Mouse (Mus musculus): ENCODE data around the gene 1700057G04Rik. TPM values are rescaled to one million over a fixed set of nuclear protein-coding genes. Genes with fewer than 3 reads are reported as not detected.
A peak's percentile ranks its signal among the peaks of the same experiment; 100 is the strongest.

Gene 1700057G04Rik
- not detected in 2 replicates for polyA plus RNA-seq (2014; fragmentation: Nextera tagmentation; extraction: Ambion mirVana)

DNA sequence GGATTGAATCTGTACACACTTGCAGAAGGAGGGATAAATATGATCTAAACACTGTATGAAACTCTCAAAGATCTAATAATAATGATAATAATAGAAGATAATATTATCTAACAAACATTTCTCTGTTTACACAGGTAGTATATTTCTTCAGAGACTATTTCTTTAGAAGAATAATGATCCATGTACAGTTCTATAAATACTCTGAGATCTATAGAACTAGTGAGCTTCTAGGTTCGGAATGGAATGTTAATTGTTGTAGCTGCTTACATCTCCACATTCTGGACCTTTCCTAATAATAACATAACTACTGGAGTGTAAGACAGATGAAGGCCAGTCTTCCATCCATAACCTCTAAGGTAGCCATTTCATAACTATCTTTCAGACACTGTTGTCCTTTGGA lies at the start of gene 1700057G04Rik:
TSS of gene 1700057G04Rik (plus strand) at position 301 of the 400 bp plus-strand sequence.
- Histone ChIP-seq H3K9ac (ENCODE audit: low read depth, low read length) (no peak within 1 kb of the TSS), H3K4me1 (replicated peaks; ENCODE audit: control insufficient read depth, insufficient read depth, low read length) (no peaks in the 10 kb centered on the region), H3K27ac (ENCODE audit: low read depth, low read length) (no peak within 1 kb of the TSS), H3K4me2 (no peak within 1 kb of the TSS), H3K36me3 (ENCODE audit: control insufficient read depth, insufficient read depth, low read length) (no peaks in the 10 kb centered on the region), H3K27me3 (replicated peaks; ENCODE audit: control insufficient read depth, insufficient read depth, low read length) (no peaks in the 10 kb centered on the region), H3K9me3 (ENCODE audit: control insufficient read depth, low read length) (no peaks in the 10 kb centered on the region), H3K4me3 (ENCODE audit: low read depth, low read length) (no peak within 1 kb of the TSS)
- ATAC-seq (replicated peaks; ENCODE audit: low FRiP score) (no peak), DNase-seq (ENCODE audit: low spot score) (no peak)
- WGBS, result 80% methylated on average over 1 of the region's 1 CpGs

DNA sequence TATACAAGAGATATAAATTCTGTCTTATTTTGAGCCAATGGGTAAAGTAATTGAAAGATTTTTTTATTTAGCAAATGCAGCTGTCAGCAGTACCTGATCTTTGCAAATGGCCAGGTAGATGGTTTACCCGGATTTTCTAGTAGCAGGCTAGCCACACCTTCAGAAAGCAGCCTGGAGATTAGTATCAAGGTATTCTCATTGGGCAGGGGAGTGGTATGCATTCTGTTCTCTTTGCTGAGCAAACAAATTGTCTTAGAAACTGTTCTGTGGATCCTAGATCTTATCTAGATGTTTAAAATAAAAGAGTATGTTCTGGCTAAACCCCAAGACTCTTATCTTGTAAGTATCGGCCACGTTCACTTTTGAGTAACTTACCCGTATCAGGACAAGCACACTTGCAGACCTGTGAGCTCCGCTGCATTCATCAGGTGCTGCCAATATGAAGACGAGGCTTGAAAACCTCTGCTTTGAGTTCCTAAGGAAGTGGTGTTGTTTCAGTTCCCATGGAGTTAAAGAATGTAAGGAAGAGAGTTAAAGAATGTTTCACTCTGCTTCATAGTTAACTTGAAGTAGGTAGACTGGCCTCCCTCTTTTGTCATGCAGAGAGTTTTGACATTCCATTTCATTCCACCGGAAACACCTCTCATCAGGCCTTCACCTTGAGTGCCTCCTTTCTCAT lies 48.6 kb upstream of the 1700057G04Rik start:
- H3K27me3 ChIP-seq (replicated peaks; ENCODE audit: control insufficient read depth, insufficient read depth, low read length), result no peaks in the 10 kb centered on the region
- H3K4me1 ChIP-seq (replicated peaks; ENCODE audit: control insufficient read depth, insufficient read depth, low read length), result no peaks in the 10 kb centered on the region
- H3K9me3 ChIP-seq (ENCODE audit: control insufficient read depth, low read length), result no peaks in the 10 kb centered on the region
- ATAC-seq (replicated peaks; ENCODE audit: low FRiP score) (no peak), DNase-seq (ENCODE audit: low spot score) (no peak)
- H3K9ac ChIP-seq (ENCODE audit: low read depth, low read length), result no peak overlapping the region
- H3K36me3 ChIP-seq (ENCODE audit: control insufficient read depth, insufficient read depth, low read length), result peaks cover 2% of the 10 kb centered on the region; the same call in 1 of the 2 replicates
- H3K27ac ChIP-seq (ENCODE audit: low read depth, low read length), result no peak overlapping the region
- no peak overlapping the region for H3K4me3 ChIP-seq (ENCODE audit: low read depth, low read length)
- WGBS, result 69% methylated on average over 7 of the region's 7 CpGs
- no peak overlapping the region for H3K4me2 ChIP-seq

DNA sequence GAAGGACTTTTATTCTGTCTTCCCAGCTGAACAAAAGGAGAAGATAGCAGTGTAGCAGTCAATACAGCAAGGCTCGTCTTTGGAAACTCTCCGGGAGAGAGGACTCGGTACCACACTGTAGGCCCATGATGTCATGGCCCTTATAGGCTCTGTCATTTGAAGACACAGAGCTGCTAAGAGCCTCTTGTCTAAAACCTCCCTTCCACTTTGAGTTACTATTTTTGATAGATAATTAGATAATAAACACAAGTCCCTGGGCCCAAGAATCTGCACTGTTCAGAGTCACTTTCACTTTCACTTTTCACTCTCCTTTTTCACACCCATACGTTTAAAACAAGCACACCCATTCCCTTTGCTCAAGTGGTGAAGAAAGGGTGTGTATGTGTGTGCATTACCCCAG lies 43.5 kb upstream of the 1700057G04Rik start:
- ATAC-seq (replicated peaks; ENCODE audit: low FRiP score) (0 out of 2 replicates have a peak, but pooled peaks have one; percentile 19), DNase-seq (ENCODE audit: low spot score) (no peak)
- Histone ChIP-seq H3K4me3 (ENCODE audit: low read depth, low read length) (no peak overlapping the region), H3K4me1 (replicated peaks; ENCODE audit: control insufficient read depth, insufficient read depth, low read length) (no peaks in the 10 kb centered on the region), H3K9ac (ENCODE audit: low read depth, low read length) (no peak overlapping the region), H3K27ac (ENCODE audit: low read depth, low read length) (no peak overlapping the region), H3K27me3 (replicated peaks; ENCODE audit: control insufficient read depth, insufficient read depth, low read length) (no peaks in the 10 kb centered on the region), H3K9me3 (ENCODE audit: control insufficient read depth, low read length) (no peaks in the 10 kb centered on the region), H3K36me3 (ENCODE audit: control insufficient read depth, insufficient read depth, low read length) (peaks cover 8% of the 10 kb centered on the region; the same call in 1 of the 2 replicates), H3K4me2 (peak overlapping the region; percentile 40; the same call in 1 of the 2 replicates)
- 84% methylated on average over 4 of the region's 4 CpGs for WGBS

DNA sequence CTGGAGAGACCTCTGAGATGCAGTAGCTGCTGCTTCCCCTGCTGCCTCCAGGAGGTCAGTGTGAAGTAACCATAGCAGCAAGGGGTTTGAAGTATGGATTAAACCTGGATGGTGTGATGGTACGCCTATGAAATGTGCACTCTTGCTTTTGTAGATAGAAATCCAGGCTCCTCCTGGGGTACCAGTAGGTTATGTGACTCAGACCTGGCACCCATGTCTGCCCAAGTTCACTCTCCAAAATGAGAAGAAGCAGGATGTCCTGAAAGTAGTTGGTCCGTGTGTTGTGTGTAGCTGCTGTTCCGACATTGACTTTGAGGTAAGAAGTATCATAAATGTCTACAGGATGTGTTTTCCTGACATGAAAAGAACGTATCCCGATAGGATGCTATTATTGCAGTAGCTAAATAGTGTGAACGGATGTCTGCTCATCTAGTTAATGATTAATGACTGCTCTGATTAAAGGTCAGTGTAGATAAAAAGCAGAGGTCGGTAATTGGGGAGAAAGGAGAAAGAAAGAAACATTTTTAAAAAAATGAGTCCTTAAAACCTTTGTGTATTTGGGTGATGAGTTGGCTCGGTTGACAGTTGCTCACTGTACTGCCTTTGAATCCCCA lies 42.5 kb upstream of the 1700057G04Rik start:
- no peak overlapping the region for H3K4me2 ChIP-seq
- no peaks in the 10 kb centered on the region for H3K9me3 ChIP-seq (ENCODE audit: control insufficient read depth, low read length)
- no peak overlapping the region for H3K9ac ChIP-seq (ENCODE audit: low read depth, low read length)
- H3K27me3 ChIP-seq (replicated peaks; ENCODE audit: control insufficient read depth, insufficient read depth, low read length), result no peaks in the 10 kb centered on the region
- H3K4me3 ChIP-seq (ENCODE audit: low read depth, low read length), result no peak overlapping the region
- peak; percentile 41 for ATAC-seq (replicated peaks; ENCODE audit: low FRiP score)
- 72% methylated on average over 8 of the region's 8 CpGs for WGBS
- no peak overlapping the region for H3K27ac ChIP-seq (ENCODE audit: low read depth, low read length)
- peaks cover 9% of the 10 kb centered on the region; the same call in 1 of the 2 replicates for H3K36me3 ChIP-seq (ENCODE audit: control insufficient read depth, insufficient read depth, low read length)
- no peak for DNase-seq (ENCODE audit: low spot score)
- H3K4me1 ChIP-seq (replicated peaks; ENCODE audit: control insufficient read depth, insufficient read depth, low read length), result no peaks in the 10 kb centered on the region

DNA sequence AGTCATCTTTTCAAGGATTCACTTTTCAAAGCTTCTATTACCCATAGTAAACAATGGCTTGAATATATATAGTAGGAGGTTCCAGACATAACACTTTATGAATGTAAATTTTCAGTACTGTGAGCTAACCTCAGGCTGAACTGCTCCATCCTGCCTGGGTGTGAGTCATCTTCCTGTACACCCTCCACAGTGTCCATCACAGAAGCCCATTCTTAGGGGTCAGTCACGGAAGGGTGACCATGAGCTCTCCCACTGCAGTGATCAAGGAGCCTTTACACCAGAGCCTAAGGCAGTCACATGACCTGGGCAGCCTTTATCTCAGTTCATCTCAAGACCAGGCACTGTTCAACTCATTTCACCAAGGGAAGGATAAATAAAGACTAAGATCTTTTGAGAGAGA lies 41.4 kb upstream of the 1700057G04Rik start:
- Histone ChIP-seq H3K4me1 (replicated peaks; ENCODE audit: control insufficient read depth, insufficient read depth, low read length) (no peaks in the 10 kb centered on the region), H3K36me3 (ENCODE audit: control insufficient read depth, insufficient read depth, low read length) (peaks cover 9% of the 10 kb centered on the region; the same call in 1 of the 2 replicates), H3K4me2 (no peak overlapping the region), H3K9me3 (ENCODE audit: control insufficient read depth, low read length) (no peaks in the 10 kb centered on the region), H3K27me3 (replicated peaks; ENCODE audit: control insufficient read depth, insufficient read depth, low read length) (no peaks in the 10 kb centered on the region), H3K27ac (ENCODE audit: low read depth, low read length) (no peak overlapping the region), H3K9ac (ENCODE audit: low read depth, low read length) (no peak overlapping the region), H3K4me3 (ENCODE audit: low read depth, low read length) (no peak overlapping the region)
- no peak for DNase-seq (ENCODE audit: low spot score)
- 63% methylated on average over 1 of the region's 1 CpGs for WGBS
- ATAC-seq (replicated peaks; ENCODE audit: low FRiP score), result no peak

DNA sequence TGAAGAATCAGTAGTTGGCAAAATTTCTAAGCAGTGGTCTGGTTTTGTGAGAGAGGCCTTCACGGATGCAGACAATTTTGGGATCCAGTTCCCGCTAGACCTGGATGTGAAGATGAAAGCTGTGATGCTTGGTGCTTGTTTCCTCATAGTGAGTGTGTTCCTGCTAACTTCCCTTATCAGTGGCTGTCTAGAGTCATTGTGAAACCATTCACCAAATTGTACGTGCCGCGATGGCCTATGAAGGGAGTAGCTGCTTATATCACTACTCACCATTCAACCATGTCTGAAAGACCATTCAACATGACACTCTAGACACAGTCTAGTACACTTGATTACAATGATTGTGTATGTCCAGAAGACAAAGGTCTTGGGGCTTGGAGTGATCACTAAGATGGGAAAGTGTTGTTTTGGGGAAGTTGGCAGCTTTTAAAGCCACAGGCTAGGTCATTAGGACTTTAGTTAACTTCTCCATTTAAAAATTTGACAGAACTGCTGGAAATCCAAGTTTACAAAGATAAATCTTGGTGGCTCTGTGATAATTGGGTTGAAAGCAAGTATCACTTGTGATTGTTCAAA lies 39.3 kb upstream of the 1700057G04Rik start:
- Histone ChIP-seq H3K4me2 (no peak overlapping the region), H3K9ac (ENCODE audit: low read depth, low read length) (no peak overlapping the region), H3K4me1 (replicated peaks; ENCODE audit: control insufficient read depth, insufficient read depth, low read length) (peaks cover 10% of the 10 kb centered on the region), H3K27me3 (replicated peaks; ENCODE audit: control insufficient read depth, insufficient read depth, low read length) (no peaks in the 10 kb centered on the region), H3K9me3 (ENCODE audit: control insufficient read depth, low read length) (no peaks in the 10 kb centered on the region), H3K4me3 (ENCODE audit: low read depth, low read length) (no peak overlapping the region), H3K27ac (ENCODE audit: low read depth, low read length) (no peak overlapping the region), H3K36me3 (ENCODE audit: control insufficient read depth, insufficient read depth, low read length) (peaks cover 9% of the 10 kb centered on the region; the same call in 1 of the 2 replicates)
- no peak for DNase-seq (ENCODE audit: low spot score)
- WGBS, result 80% methylated on average over 5 of the region's 5 CpGs
- no peak for ATAC-seq (replicated peaks; ENCODE audit: low FRiP score)

DNA sequence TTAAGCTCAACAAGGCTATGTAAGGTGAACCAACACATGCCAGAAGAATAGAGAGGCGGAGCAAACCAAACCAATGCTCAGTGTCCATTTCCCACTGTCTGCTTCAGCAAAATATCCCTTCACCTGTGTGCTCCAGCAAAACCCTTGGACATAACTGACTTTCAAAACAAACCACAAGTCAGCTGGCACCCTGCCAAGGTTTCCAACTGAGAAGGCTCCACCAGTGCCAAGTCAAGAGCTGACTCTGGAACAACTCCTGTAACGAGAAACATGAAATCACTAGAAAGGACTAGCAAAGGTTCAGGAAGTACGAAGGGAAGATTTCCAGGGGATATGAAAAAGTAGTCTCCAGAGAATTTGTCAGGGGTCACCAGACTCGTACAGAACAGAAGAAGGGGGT lies 38.2 kb upstream of the 1700057G04Rik start:
- Histone ChIP-seq H3K27me3 (replicated peaks; ENCODE audit: control insufficient read depth, insufficient read depth, low read length) (no peaks in the 10 kb centered on the region), H3K4me2 (no peak overlapping the region), H3K27ac (ENCODE audit: low read depth, low read length) (no peak overlapping the region), H3K9ac (ENCODE audit: low read depth, low read length) (no peak overlapping the region), H3K4me3 (ENCODE audit: low read depth, low read length) (no peak overlapping the region), H3K4me1 (replicated peaks; ENCODE audit: control insufficient read depth, insufficient read depth, low read length) (peaks cover 11% of the 10 kb centered on the region), H3K36me3 (ENCODE audit: control insufficient read depth, insufficient read depth, low read length) (peaks cover 7% of the 10 kb centered on the region; the same call in 1 of the 2 replicates), H3K9me3 (ENCODE audit: control insufficient read depth, low read length) (no peaks in the 10 kb centered on the region)
- WGBS, result 81% methylated on average over 4 of the region's 4 CpGs
- no peak for DNase-seq (ENCODE audit: low spot score)
- ATAC-seq (replicated peaks; ENCODE audit: low FRiP score), result no peak

DNA sequence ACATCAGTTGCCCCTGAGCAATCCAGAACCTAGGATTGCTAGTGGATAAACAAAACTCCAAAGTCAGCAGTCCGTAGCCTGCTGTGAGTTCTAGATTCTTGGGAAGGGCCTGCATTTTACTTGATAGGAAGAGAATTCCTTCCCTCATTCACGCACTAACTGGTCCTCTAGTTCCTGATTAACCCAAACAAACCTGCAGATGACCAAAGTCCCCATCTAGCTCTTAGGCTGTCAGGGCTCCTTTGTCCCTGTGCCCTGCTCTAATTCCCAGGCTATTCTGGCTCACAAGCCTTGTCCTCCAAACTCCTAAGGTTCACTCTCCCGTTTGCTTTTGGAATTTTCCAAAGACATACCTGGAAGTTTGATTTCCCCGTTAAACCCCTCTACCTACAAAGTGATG lies 36.5 kb upstream of the 1700057G04Rik start:
- peaks cover 7% of the 10 kb centered on the region; the same call in 1 of the 2 replicates for H3K36me3 ChIP-seq (ENCODE audit: control insufficient read depth, insufficient read depth, low read length)
- no peak overlapping the region for H3K27ac ChIP-seq (ENCODE audit: low read depth, low read length)
- H3K9me3 ChIP-seq (ENCODE audit: control insufficient read depth, low read length), result no peaks in the 10 kb centered on the region
- H3K4me1 ChIP-seq (replicated peaks; ENCODE audit: control insufficient read depth, insufficient read depth, low read length), result peaks cover 14% of the 10 kb centered on the region
- no peak overlapping the region for H3K9ac ChIP-seq (ENCODE audit: low read depth, low read length)
- no peaks in the 10 kb centered on the region for H3K27me3 ChIP-seq (replicated peaks; ENCODE audit: control insufficient read depth, insufficient read depth, low read length)
- DNase-seq (ENCODE audit: low spot score) (no peak), ATAC-seq (replicated peaks; ENCODE audit: low FRiP score) (no peak)
- H3K4me2 ChIP-seq, result no peak overlapping the region
- no peak overlapping the region for H3K4me3 ChIP-seq (ENCODE audit: low read depth, low read length)
- 86% methylated on average over 4 of the region's 4 CpGs for WGBS

Measured in liver, embryonic 11.5 days (tissue).